Mouse (Mus musculus) heart, embryonic 11.5 days (tissue): Measurements from ENCODE around the gene Ccr8. TPM values are rescaled to one million over a fixed set of nuclear protein-coding genes. Genes with fewer than 3 reads are reported as not detected.

Source experiments
- ATAC-seq: fragments of 200-750 bp; cut with Nextera tagmentation; replicated peaks from 2 replicates; pipeline ENCODE4 v1.8.0; 2017; ENCODE audit warnings: moderate library complexity; ENCODE audit not compliant: insufficient number of reproducible peaks, low FRiP score, low TSS enrichment
- H3K27ac ChIP-seq: fragments of 300-500 bp; sonication (generic); 2 replicates; pipeline ENCODE4 v1.5.1; 2014; ENCODE audit warnings: mild to moderate bottlenecking, low read depth, low read length
- H3K27me3 ChIP-seq: fragments of 300-500 bp; sonication (generic); 2 replicates; pipeline ENCODE4 v1.6.1; 2014; ENCODE audit warnings: mild to moderate bottlenecking, low read length, mixed read lengths; ENCODE audit not compliant: control insufficient read depth, insufficient read depth
- H3K36me3 ChIP-seq: fragments of 300-500 bp; sonication (generic); 2 replicates; pipeline ENCODE4 v1.6.1; 2014; ENCODE audit warnings: mild to moderate bottlenecking, low read length, moderate library complexity, mixed read lengths; ENCODE audit not compliant: control insufficient read depth, insufficient read depth
- H3K4me1 ChIP-seq: fragments of 300-500 bp; sonication (generic); 2 replicates; pipeline ENCODE4 v1.6.1; 2014; ENCODE audit warnings: low read length; ENCODE audit not compliant: control insufficient read depth, insufficient read depth
- H3K4me2 ChIP-seq: fragments of 300-500 bp; sonication (generic); 2 replicates; pipeline ENCODE4 v1.6.1; 2014; ENCODE audit warnings: mild to moderate bottlenecking, moderate library complexity
- H3K4me3 ChIP-seq: fragments of 300-500 bp; sonication (generic); 2 replicates; pipeline ENCODE4 v1.5.1; 2014; ENCODE audit warnings: low read depth, low read length
- H3K9ac ChIP-seq: fragments of 300-500 bp; sonication (generic); 2 replicates; pipeline ENCODE4 v1.6.1; 2014; ENCODE audit warnings: mild to moderate bottlenecking, low read depth, low read length, moderate library complexity
- H3K9me3 ChIP-seq: fragments of 300-500 bp; sonication (generic); replicated peaks from 2 replicates; pipeline ENCODE4 v1.6.1; 2016; ENCODE audit warnings: low read length; ENCODE audit not compliant: control insufficient read depth
- WGBS: fragments of 180-500 bp; shearing (Covaris S2); extraction: QIAGEN DNeasy Blood & Tissue Kit; methylation state at CpG from one replicate; pipeline ENCODE4 v1.1.7; 2014; ENCODE audit not compliant: insufficient replicate concordance; 5-methylcytosine and 5-hydroxymethylcytosine counted together
- polyA plus RNA-seq: library from polyadenylated mRNA; unstranded; fragments of >200 nt; fragmentation: Nextera tagmentation; extraction: Ambion mirVana; gene quantifications from 2 replicates; pipeline ENCODE4 v1.2.1, GENCODE M21; 2014

The Ccr8 gene
- polyA plus RNA-seq, 1 experiment from 2014 or later: not detected

DNA sequence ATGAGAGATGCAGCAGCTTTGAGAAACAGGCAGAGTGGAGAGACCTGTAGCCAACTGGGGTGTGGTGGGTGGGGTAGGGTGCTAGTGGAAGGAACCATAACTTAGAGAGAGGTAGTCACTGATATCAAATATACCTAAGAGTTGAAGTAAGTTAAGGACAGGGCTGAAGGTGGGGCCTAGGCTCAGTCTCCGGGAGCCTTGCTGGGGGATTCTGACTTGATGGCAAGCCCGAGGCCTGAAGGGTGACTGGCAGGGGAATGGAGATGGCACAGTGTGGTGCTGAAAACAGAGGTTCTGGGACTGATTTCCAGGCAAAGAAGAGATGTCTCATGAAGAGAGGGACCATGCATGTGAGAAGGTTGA is 22.9 kb downstream of the Ccr8 start:
- peak overlapping the region; percentile 4; the same call in 1 of the 2 replicates for H3K4me3 ChIP-seq
- H3K4me1 ChIP-seq: peaks cover 17% of the 10 kb centered on the region; the same call in 1 of the 2 replicates
- ATAC-seq: no peak
- no peaks in the 10 kb centered on the region for H3K9me3 ChIP-seq
- peak overlapping the region; percentile 44 for H3K9ac ChIP-seq
- H3K4me2 ChIP-seq: peak overlapping the region; percentile 48
- no peaks in the 10 kb centered on the region for H3K27me3 ChIP-seq
- H3K36me3 ChIP-seq: peaks cover 5% of the 10 kb centered on the region; the same call in 1 of the 2 replicates
- H3K27ac ChIP-seq: peak overlapping the region; percentile 60
- 74% methylated on average over 2 of the region's 2 CpGs for WGBS

- WGBS: 59% methylated on average over 5 of the region's 5 CpGs
- peak overlapping the region; percentile 89 for H3K27ac ChIP-seq
- peaks cover 17% of the 10 kb centered on the region; the same call in 1 of the 2 replicates for H3K4me1 ChIP-seq
- no peaks in the 10 kb centered on the region for H3K9me3 ChIP-seq
- peak overlapping the region; percentile 13; the same call in 1 of the 2 replicates for H3K4me3 ChIP-seq
- H3K4me2 ChIP-seq: peak overlapping the region; percentile 48
- no peaks in the 10 kb centered on the region for H3K27me3 ChIP-seq
- peak overlapping the region; percentile 44 for H3K9ac ChIP-seq
- peak; percentile 85 for ATAC-seq
- peaks cover 6% of the 10 kb centered on the region; the same call in 1 of the 2 replicates for H3K36me3 ChIP-seq
Observed at GRCm38 (mm10) chr9:120115580-120115979, 23.7 kb downstream of the Ccr8 start.

GRCm38 (mm10) chr9:120116184-120116624 is 24.3 kb downstream of the Ccr8 start:
- Histone ChIP-seq H3K27me3 (no peaks in the 10 kb centered on the region), H3K4me2 (peak overlapping the region; percentile 48), H3K27ac (peak overlapping the region; percentile 89), H3K9me3 (no peaks in the 10 kb centered on the region), H3K4me1 (peaks cover 17% of the 10 kb centered on the region; the same call in 1 of the 2 replicates), H3K9ac (peak overlapping the region; percentile 44; the same call in 1 of the 2 replicates), H3K36me3 (peaks cover 8% of the 10 kb centered on the region; the same call in 1 of the 2 replicates), H3K4me3 (peak overlapping the region; percentile 13; the same call in 1 of the 2 replicates)
- WGBS: 75% methylated on average over 8 of the region's 8 CpGs
- ATAC-seq: peak; percentile 71

GRCm38 (mm10) chr9:120118212-120118611 is 26.3 kb downstream of the Ccr8 start:
- 86% methylated on average over 4 of the region's 4 CpGs for WGBS
- Histone ChIP-seq H3K4me2 (peak overlapping the region; percentile 39), H3K36me3 (peaks cover 11% of the 10 kb centered on the region; the same call in 1 of the 2 replicates), H3K9ac (peak overlapping the region; percentile 43; the same call in 1 of the 2 replicates), H3K4me3 (no peak overlapping the region), H3K9me3 (no peaks in the 10 kb centered on the region), H3K27ac (no peak overlapping the region), H3K4me1 (0 out of 2 replicates have a peak, but pooled peaks cover 11% of the 10 kb centered on the region), H3K27me3 (no peaks in the 10 kb centered on the region)
- ATAC-seq: no peak

DNA sequence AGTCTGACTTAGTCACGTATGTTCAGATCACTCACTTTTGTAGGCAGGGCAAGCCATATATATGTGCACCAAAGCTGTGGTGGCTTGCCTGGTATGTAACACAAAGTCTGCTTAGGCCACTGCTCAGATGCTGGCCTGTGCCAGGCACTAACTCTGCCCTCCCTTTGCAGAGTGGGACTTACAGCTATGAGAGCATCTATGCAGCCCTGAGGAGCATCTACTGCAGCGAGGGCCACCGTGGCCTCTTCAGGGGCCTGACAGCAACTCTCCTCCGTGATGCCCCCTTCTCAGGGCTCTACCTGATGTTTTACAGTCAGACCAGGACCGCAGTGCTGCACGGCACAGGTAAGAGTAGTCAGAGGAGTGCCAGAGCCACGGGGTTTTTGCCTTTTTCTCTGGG is 28.6 kb downstream of the Ccr8 start:
- Histone ChIP-seq H3K4me3 (no peak overlapping the region), H3K9ac (no peak overlapping the region), H3K4me1 (0 out of 2 replicates have a peak, but pooled peaks cover 7% of the 10 kb centered on the region), H3K27me3 (no peaks in the 10 kb centered on the region), H3K4me2 (no peak overlapping the region), H3K27ac (no peak overlapping the region), H3K36me3 (peaks cover 17% of the 10 kb centered on the region), H3K9me3 (no peaks in the 10 kb centered on the region)
- 94% methylated on average over 7 of the region's 7 CpGs for WGBS
- no peak for ATAC-seq

- WGBS: 43% methylated on average over 11 of the region's 11 CpGs
Observed at GRCm38 (mm10) chr9:120126868-120127267, 35.0 kb downstream of the Ccr8 start.

GRCm38 (mm10) chr9:120127538-120128251 is 35.8 kb downstream of the Ccr8 start, which contains the start of gene Rpsa:
Gene Rpsa (plus strand): TSS chr9:120127689.
- H3K4me3 ChIP-seq: peak within 1 kb of the TSS; percentile 97
- under 1% methylated on average over 68 of the region's 72 CpGs for WGBS
- H3K4me1 ChIP-seq: peaks cover 14% of the 10 kb centered on the region
- no peaks in the 10 kb centered on the region for H3K9me3 ChIP-seq
- H3K27me3 ChIP-seq: no peaks in the 10 kb centered on the region
- H3K9ac ChIP-seq: peak within 1 kb of the TSS; percentile 99
- ATAC-seq: peak; percentile 95
- H3K4me2 ChIP-seq: peak within 1 kb of the TSS; percentile 85
- peaks cover 22% of the 10 kb centered on the region for H3K36me3 ChIP-seq
- H3K27ac ChIP-seq: peak within 1 kb of the TSS; percentile 94

More at GRCm38 (mm10) chr9:120126868-120127267, 35.0 kb downstream of the Ccr8 start:
- ATAC-seq: no peak
- Histone ChIP-seq H3K9ac (peak overlapping the region; percentile 99), H3K4me2 (peak overlapping the region; percentile 71), H3K36me3 (peaks cover 21% of the 10 kb centered on the region), H3K27ac (peak overlapping the region; percentile 70), H3K9me3 (no peaks in the 10 kb centered on the region), H3K27me3 (no peaks in the 10 kb centered on the region), H3K4me3 (peak overlapping the region; percentile 97), H3K4me1 (peaks cover 14% of the 10 kb centered on the region)

- Histone ChIP-seq H3K4me3 (peak overlapping the region; percentile 97), H3K27ac (peak overlapping the region; percentile 94), H3K27me3 (no peaks in the 10 kb centered on the region), H3K9ac (peak overlapping the region; percentile 99), H3K4me2 (peak overlapping the region; percentile 85), H3K36me3 (peaks cover 17% of the 10 kb centered on the region), H3K9me3 (no peaks in the 10 kb centered on the region), H3K4me1 (peaks cover 14% of the 10 kb centered on the region)
- ATAC-seq: no peak
- WGBS: 67% methylated on average over 10 of the region's 10 CpGs
Observed at GRCm38 (mm10) chr9:120129276-120129675, 37.4 kb downstream of the Ccr8 start.
